Mouse (Mus musculus) heart, postnatal 0 days (tissue): ENCODE measurements around the gene Jakmip3.

ENCODE experiments used
- CTCF ChIP-seq: IDR thresholded peaks from 2 replicates; pipeline ENCODE4 v1.5.1; 2016; ENCODE audit warnings: antibody characterized with exemption, control low read depth, low read depth
- EP300 ChIP-seq: IDR thresholded peaks from 2 replicates; pipeline ENCODE4 v1.6.1; 2016; ENCODE audit warnings: antibody characterized with exemption, low read depth

- no peak for TF ChIP-seq CTCF
- no peak for TF ChIP-seq EP300
Measured at GRCm38 (mm10) chr7:139027136-139027535, 86.6 kb downstream of the Jakmip3 start.
